Mouse (Mus musculus): ENCODE data around the gene Fyco1.
A peak's percentile ranks its signal among the peaks of the same experiment; 100 is the strongest.

Gene Fyco1

GRCm38 (mm10) chr9:123851713-123852448 is at the start of gene Fyco1:
Fyco1 (minus strand) TSS chr9:123851899.
- peak; percentile 91 for DNase-seq (ENCODE audit: low spot score)

- no peak for DNase-seq (ENCODE audit: low spot score)
Observed at GRCm38 (mm10) chr9:123872049-123872448, 20.4 kb upstream of the Fyco1 start.

- DNase-seq (ENCODE audit: low spot score), result no peak
Observed at GRCm38 (mm10) chr9:123869167-123869784, 17.6 kb upstream of the Fyco1 start.

- DNase-seq (ENCODE audit: low spot score), result no peak
Observed at GRCm38 (mm10) chr9:123863641-123864040, 11.9 kb upstream of the Fyco1 start.

GRCm38 (mm10) chr9:123862895-123863616 is 11.4 kb upstream of the Fyco1 start:
- DNase-seq (ENCODE audit: low spot score), result no peak

- DNase-seq (ENCODE audit: low spot score), result no peak
Observed at GRCm38 (mm10) chr9:123861929-123862328, 10.2 kb upstream of the Fyco1 start, which contains the start of gene Xcr1. Xcr1 (minus strand) TSS chr9:123862029.

GRCm38 (mm10) chr9:123856836-123857235 is 5.1 kb upstream of the Fyco1 start:
- DNase-seq (ENCODE audit: low spot score), result no peak

- no peak for DNase-seq (ENCODE audit: low spot score)
Observed at GRCm38 (mm10) chr9:123852449-123853390, 1.0 kb upstream of the Fyco1 start.

GRCm38 (mm10) chr9:123851062-123851712 is 512 bp downstream of the Fyco1 start:
- no peak for DNase-seq (ENCODE audit: low spot score)

- DNase-seq (ENCODE audit: low spot score), result no peak
Observed at GRCm38 (mm10) chr9:123850705-123851061, 1.0 kb downstream of the Fyco1 start.

- no peak for DNase-seq (ENCODE audit: low spot score)
Observed at GRCm38 (mm10) chr9:123849976-123850695, 1.6 kb downstream of the Fyco1 start.

- no peak for DNase-seq (ENCODE audit: low spot score)
Observed at GRCm38 (mm10) chr9:123846490-123846889, 5.2 kb downstream of the Fyco1 start.

- no peak for DNase-seq (ENCODE audit: low spot score)
Observed at GRCm38 (mm10) chr9:123845120-123845519, 6.6 kb downstream of the Fyco1 start.

GRCm38 (mm10) chr9:123844468-123844867 is 7.2 kb downstream of the Fyco1 start:
- DNase-seq (ENCODE audit: low spot score), result no peak

- no peak for DNase-seq (ENCODE audit: low spot score)
Observed at GRCm38 (mm10) chr9:123840243-123840642, 11.5 kb downstream of the Fyco1 start.

GRCm38 (mm10) chr9:123835851-123836250 is 15.8 kb downstream of the Fyco1 start:
- no peak for DNase-seq (ENCODE audit: low spot score)

GRCm38 (mm10) chr9:123828916-123829315 is 22.8 kb downstream of the Fyco1 start:
- DNase-seq (ENCODE audit: low spot score), result no peak

GRCm38 (mm10) chr9:123826631-123827030 is 25.1 kb downstream of the Fyco1 start:
- DNase-seq (ENCODE audit: low spot score), result no peak

GRCm38 (mm10) chr9:123818601-123819000 is 33.1 kb downstream of the Fyco1 start:
- no peak for DNase-seq (ENCODE audit: low spot score)

- DNase-seq (ENCODE audit: low spot score), result no peak
Observed at GRCm38 (mm10) chr9:123815996-123816395, 35.7 kb downstream of the Fyco1 start.

GRCm38 (mm10) chr9:123815444-123815843 is 36.3 kb downstream of the Fyco1 start:
- no peak for DNase-seq (ENCODE audit: low spot score)
